9 mouse cellular contexts compared by ENCODE assay signal in genomic region chr12:65401728-65402419, GRCm38 (mm10).
DNase-seq lines count a peak whose midpoint lies in the region; ATAC-seq and TF ChIP-seq lines count a peak whose summit lies in the region.
"Had no signal": no experiment of that assay in that cellular context is flagged by ENCODE, and none has a peak within 500 bp of the region (broad histone marks: within the 10 kb centered on the region; RNA-seq: fewer than 3 reads in every experiment).

No protein-coding gene starts in this region.

- TF ChIP-seq POLR2A in lung, adult 2 months (IDR thresholded peaks at IDR 0.05; ENCODE audit: borderline replicate concordance, extremely low read depth, low read depth, low read length) = no peak

- H3K4me2 ChIP-seq in hindbrain, postnatal 0 days (ENCODE audit: low read depth, low read length) = no peak overlapping the region

- DNase-seq in 416B (ENCODE audit: low read depth) (peak; percentile 16), ES-E14 (ENCODE audit: low read depth, low spot score) (peak; percentile 54)
- peak; percentile 74 for DNase-seq in embryo, embryonic 11 days
- peak; percentile 85 for DNase-seq in hindbrain, postnatal 0 days (ENCODE audit: low spot score)
- peak; percentile 53 to 57 for DNase-seq in left cerebral cortex, adult 2 months (ENCODE audit: extremely low spot score in 1 of 2, low spot score in 2 of 2)
- DNase-seq in retina, postnatal 7 days (ENCODE audit: low read depth, low spot score) = peak; percentile 13
- DNase-seq in urinary bladder, postnatal 10 days (ENCODE audit: low spot score) = no peak
- DNase-seq in lung, adult 2 months = no peak

- no peak overlapping the region for H3K9ac ChIP-seq in ES-E14 (ENCODE audit: insufficient read depth, low read depth, low read length, poor library complexity, severe bottlenecking)
- H3K9ac ChIP-seq in hindbrain, postnatal 0 days (replicated peaks; ENCODE audit: low read length) = no peak overlapping the region

- no peak overlapping the region for H3K27ac ChIP-seq in ES-E14 (ENCODE audit: insufficient read depth, low read depth, low read length, poor library complexity, severe bottlenecking)
- H3K27ac ChIP-seq in hindbrain, postnatal 0 days = no peak overlapping the region
- no peak overlapping the region for H3K27ac ChIP-seq in left cerebral cortex, adult 2 months

- intact Hi-C loops in left cerebral cortex, adult 2 months (cut with DNase I) = loop anchor here (10.0 kb wide), 2 partner anchors 533 to 1823 kb away; partner anchors contain the start of gene Mdga2

- WGBS in hindbrain, postnatal 0 days = 44% methylated on average over 8 of the region's 8 CpGs
- 41% methylated on average over 8 of the region's 8 CpGs for WGBS in lung, adult 2 months

- TF ChIP-seq CTCF in hindbrain, postnatal 0 days (IDR thresholded peaks at IDR 0.05; ENCODE audit: low read depth) = peak; percentile 86
- TF ChIP-seq CTCF in left cerebral cortex, adult 2 months (IDR thresholded peaks at IDR 0.05) = peak; percentile 77
- no peak for TF ChIP-seq CTCF in lung, adult 2 months (IDR thresholded peaks at IDR 0.05; ENCODE audit: insufficient read depth, low read length)

- H3K4me1 ChIP-seq in ES-E14 (ENCODE audit: control insufficient read depth in 2 of 2, insufficient read depth in 2 of 2, low read length in 2 of 2, poor library complexity in 1 of 2) = no peaks in the 10 kb centered on the region
- no peaks in the 10 kb centered on the region for H3K4me1 ChIP-seq in hindbrain, postnatal 0 days (ENCODE audit: insufficient read depth, low read length)
- H3K4me1 ChIP-seq in lung, adult 2 months (ENCODE audit: control insufficient read depth, insufficient read depth, low read length) = no peaks in the 10 kb centered on the region

- no peak overlapping the region for H3K4me3 ChIP-seq in ES-E14 (ENCODE audit: insufficient read depth in 1 of 2, low read depth in 1 of 2, low read length in 2 of 2, poor library complexity in 1 of 2, severe bottlenecking in 1 of 2)
- H3K4me3 ChIP-seq in hindbrain, postnatal 0 days (ENCODE audit: low read length) = no peak overlapping the region
- no peak overlapping the region for H3K4me3 ChIP-seq in left cerebral cortex, adult 2 months
- H3K4me3 ChIP-seq in lung, adult 2 months (replicated peaks; ENCODE audit: extremely low read depth, low read depth, low read length) = no peak overlapping the region
- H3K4me3 ChIP-seq: erythroblast, embryonic 14.5 days had no signal

- no peaks in the 10 kb centered on the region for H3K36me3 ChIP-seq in ES-E14 (ENCODE audit: control insufficient read depth, insufficient read depth, low read length, poor library complexity, severe bottlenecking)
- no peaks in the 10 kb centered on the region for H3K36me3 ChIP-seq in hindbrain, postnatal 0 days (ENCODE audit: insufficient read depth, low read length)

- in situ Hi-C loops in ES-E14 (cut with MboI; ENCODE audit: low sequenced_read_pairs in 2 of 2, unreplicated experiment in 2 of 2) = no loop called here

- peak; percentile 93 for ATAC-seq in hindbrain, postnatal 0 days

- no peaks in the 10 kb centered on the region for H3K27me3 ChIP-seq in hindbrain, postnatal 0 days (ENCODE audit: insufficient read depth, low read length)

- no peaks in the 10 kb centered on the region for H3K9me3 ChIP-seq in ES-E14 (ENCODE audit: control insufficient read depth, insufficient read depth, low read depth, low read length)
- H3K9me3 ChIP-seq in hindbrain, postnatal 0 days (ENCODE audit: low read length) = no peaks in the 10 kb centered on the region

TF ChIP-seq in ES-E14, 5 proteins besides CTCF, POLR2A, EP300 and RAD21:
- no peak for TF ChIP-seq ZNF384 (IDR thresholded peaks at IDR 0.05; ENCODE audit: low read depth, low read length)
- TF ChIP-seq ZC3H11A (IDR thresholded peaks at IDR 0.05; ENCODE audit: borderline replicate concordance, low read depth, low read length) = peak; percentile 76; the same call in 1 of the 2 replicates
TF ChIP-seq in ES-E14: peak in this region for 1.

Comparison
In these comparisons a context has a peak if more than half of its experiments do, and no peak if none do; other contexts are left out.
1. DNase-seq: peak in 416B (single experiment), ES-E14 (single experiment), embryo, embryonic 11 days (single experiment), hindbrain, postnatal 0 days (single experiment), left cerebral cortex, adult 2 months (2 of 2) and retina, postnatal 7 days (single experiment); none in urinary bladder, postnatal 10 days (single experiment) and lung, adult 2 months (single experiment).